Mouse (Mus musculus) spleen, postnatal 36 days (tissue): Measurements from ENCODE around the gene Trim41.
"Not testable (repeated sequence)": the region's sequence is repeated elsewhere in the genome, so short reads cannot be mapped to it uniquely, and the experiment has no call there.

Source experiments
- DNase-seq, 2 experiments: peaks; one replicate each; pipeline ENCODE4 v3.0.0; 2022; ENCODE audit warnings: low spot score in 2 of 2, mixed read lengths in 1 of 2

The Trim41 gene

DNA sequence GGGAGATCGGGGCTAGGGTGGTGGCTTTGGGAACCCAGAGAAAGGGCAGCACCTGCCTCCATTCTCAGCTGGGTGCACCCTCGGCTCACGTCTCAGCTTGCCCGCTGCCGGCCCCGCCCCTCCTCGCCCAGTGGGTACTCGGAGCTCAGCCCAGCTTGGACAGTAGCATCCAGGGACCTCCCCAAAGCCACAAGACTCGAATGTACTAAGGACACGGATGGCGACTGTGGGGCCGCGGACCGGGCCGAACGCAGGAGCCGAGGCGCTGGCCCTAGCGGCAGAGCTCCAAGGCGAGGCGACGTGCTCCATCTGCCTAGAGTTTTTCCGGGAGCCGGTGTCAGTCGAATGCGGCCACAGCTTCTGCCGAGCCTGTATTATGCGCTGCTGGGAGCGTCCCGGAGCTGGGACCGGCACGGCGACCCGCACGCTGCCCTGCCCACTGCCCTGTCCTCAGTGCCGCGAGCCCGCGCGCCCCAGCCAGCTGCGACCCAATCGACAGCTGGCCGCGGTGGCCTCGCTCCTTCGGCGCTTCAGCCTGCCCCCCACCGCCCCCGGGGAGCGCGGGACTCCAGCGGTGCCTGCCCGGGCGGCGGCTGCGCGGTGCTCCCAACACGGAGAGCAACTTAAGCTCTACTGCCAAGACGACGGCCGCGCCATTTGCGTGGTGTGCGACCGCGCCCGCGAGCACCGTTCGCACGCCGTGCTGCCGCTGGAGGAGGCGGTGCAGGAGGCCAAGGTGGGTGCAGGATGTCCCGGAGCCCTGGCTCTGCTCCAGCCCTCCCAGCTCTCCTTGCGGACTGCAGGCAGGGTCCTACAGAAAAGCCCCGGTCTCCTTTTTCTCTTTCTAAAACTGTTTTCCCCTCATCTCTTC, 20.4 kb upstream of the Trim41 start:
- peak; percentile 72 to 73 for DNase-seq

DNA sequence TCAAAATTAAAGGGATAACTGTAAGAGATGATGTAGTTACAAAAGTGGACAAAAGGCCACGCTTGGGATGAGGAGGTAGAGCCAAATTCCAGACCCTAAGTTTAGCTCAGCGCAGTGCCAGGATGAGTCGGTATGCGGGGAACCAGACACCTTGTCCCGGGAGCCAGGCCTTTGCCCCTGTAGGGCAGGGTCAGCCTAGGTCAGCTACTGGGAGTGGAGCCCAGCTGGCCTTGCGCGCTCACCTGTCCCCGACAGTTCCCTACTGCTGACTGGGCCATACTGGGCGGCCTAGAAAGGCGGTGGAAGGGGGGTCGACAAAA, 19.8 kb upstream of the Trim41 start:
- no peak for DNase-seq

DNA sequence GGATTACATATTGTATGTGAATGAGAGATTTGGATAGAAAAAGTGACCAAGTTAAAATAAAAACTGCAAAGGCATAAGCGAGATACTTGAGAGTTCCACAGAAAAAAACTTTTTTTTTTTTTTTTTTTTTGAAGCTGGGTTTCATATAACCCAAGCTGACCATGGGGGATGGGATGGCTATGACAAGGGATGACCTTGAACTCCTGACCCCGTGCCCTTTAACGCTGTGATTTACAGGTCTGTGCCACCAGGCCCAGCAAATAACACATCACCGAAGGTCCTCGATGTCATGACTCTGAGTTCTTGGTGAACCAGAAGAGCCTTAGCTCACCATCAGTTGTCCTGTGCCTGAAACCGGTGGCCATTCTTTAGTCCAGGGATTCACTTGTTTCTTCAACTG, 18.8 kb upstream of the Trim41 start:
- no peak for DNase-seq

- peak; percentile 88 to 90 for DNase-seq
These were observed 16.8 kb upstream of the Trim41 start for GRCm38 (mm10) chr11:48833731-48834639.

DNA sequence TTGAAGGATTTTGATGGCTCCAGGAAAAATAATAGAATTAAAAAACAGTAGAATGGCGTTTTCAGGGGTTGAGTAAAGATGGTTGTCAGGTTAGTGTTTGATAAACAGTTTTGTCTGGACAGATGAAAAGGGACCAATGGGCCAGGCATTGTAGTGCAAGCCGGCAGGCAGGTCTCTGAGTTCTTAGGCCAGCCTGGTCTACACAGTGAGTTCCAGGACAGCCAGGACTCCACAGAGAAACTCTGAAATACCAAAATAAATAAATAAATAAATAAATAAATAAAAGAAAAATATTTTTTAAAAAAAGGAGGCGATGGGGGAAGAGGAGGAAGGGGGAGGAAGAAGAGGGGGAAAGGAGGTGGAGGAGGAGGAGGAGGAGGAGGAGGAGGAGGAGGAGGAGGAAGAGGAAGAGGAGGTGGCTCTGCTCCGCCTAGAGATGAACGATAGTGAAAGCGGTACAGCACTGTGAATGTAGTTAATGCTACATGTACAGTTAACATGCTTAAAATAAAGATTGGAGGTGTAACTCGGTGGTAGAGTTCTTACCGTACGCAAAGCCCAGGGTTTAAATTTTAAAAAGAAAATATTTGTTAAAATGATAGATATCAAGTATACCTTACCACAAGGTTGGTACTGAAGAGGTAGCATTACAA, 16.1 kb upstream of the Trim41 start:
- DNase-seq: peak in 1 of 2 experiments; percentile 25

- no peak for DNase-seq
These were observed 14.1 kb upstream of the Trim41 start for GRCm38 (mm10) chr11:48831273-48831672.

DNA sequence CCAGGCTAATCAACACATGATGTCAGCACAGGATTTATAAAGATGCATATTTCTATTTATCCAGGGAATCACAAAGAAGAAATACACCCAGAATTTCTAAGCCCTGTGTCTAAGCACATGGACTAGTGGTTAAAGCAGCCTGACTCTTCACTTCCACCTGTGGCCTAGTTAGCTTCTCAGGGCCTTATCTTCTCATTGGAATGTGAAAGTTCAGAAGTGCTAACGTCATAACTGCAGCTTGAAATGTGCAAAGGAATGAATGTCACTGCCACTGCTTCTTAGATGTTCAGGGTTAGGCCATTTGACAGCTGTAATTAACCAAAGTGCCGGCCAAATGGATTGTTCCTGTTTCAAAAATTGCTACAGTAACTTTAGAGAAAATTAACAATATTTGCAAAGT, 13.1 kb upstream of the Trim41 start:
- DNase-seq: no peak

DNA sequence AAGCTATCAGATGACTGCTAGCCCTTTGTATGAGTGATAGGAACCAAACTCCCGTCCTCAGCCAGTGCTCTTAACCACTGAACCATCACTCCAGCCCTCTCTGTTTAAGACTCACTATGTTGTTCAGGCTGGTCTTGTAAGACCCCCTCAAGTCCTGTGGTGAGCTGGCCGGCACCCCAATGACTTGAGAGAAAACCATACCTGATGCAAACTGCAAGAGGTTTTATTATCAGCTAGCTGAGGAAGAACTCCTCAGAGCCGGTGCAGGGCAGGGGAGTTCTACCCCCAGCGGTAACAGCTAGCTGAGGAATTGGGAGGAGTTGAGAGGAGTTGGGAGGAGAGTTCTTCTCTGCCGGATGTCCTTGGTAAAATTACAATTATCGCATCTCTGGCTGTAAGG, 10.8 kb upstream of the Trim41 start:
- DNase-seq: no peak

GRCm38 (mm10) chr11:48826752-48827096, 9.6 kb upstream of the Trim41 start:
- DNase-seq: no peak

- not testable (repeated sequence) for DNase-seq
These were observed 9.0 kb upstream of the Trim41 start, which contains the start of the genes Trim7 and Gm12184 for GRCm38 (mm10) chr11:48825979-48826751. Gene Trim7, plus strand, starts transcription at chr11:48826140. Gene Gm12184, minus strand, starts transcription at chr11:48826655.

- no peak for DNase-seq
These were observed 7.2 kb upstream of the Trim41 start for GRCm38 (mm10) chr11:48824311-48824830.

GRCm38 (mm10) chr11:48823536-48823972, 6.4 kb upstream of the Trim41 start:
- DNase-seq: peak; percentile 66 to 75

GRCm38 (mm10) chr11:48822768-48823512, 5.8 kb upstream of the Trim41 start:
- DNase-seq: no peak

DNA sequence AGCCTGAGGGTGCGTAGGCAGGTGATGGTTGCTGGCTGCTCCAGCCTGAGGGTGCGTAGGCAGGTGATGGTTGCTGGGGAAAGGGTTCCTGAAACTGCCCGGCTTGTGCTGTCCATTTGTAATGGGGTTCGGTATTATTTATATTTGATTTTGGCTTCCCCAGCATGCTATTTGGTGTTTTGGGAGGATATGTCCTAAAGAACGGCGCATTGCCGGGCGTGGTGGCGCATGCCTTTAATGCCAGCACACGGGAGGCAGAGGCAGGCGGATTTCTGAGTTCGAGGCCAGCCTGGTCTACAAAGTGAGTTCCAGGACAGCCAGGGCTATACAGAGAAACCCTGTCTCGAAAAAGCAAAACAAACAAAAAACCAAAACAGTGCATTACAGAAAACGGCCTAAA, 4.1 kb upstream of the Trim41 start:
- not testable (repeated sequence) for DNase-seq

DNA sequence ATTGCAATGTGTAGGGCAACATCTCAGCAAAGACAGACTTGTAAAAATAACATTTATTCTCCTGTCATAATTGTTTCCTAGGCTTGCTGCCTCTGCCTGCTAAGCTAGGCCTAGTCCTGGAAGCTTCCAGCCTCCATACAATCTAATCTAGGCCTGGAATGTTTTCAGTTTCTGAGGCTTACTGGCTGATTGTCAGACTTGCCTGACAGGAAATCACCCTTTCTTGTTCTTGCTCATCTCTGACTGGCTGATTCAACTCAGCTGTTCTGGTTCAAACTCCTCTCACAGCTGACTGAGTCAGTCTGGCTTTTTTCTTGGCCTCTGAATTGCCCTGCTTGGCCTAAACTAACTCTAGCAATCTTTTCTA, 3.1 kb upstream of the Trim41 start:
- DNase-seq: no peak

DNA sequence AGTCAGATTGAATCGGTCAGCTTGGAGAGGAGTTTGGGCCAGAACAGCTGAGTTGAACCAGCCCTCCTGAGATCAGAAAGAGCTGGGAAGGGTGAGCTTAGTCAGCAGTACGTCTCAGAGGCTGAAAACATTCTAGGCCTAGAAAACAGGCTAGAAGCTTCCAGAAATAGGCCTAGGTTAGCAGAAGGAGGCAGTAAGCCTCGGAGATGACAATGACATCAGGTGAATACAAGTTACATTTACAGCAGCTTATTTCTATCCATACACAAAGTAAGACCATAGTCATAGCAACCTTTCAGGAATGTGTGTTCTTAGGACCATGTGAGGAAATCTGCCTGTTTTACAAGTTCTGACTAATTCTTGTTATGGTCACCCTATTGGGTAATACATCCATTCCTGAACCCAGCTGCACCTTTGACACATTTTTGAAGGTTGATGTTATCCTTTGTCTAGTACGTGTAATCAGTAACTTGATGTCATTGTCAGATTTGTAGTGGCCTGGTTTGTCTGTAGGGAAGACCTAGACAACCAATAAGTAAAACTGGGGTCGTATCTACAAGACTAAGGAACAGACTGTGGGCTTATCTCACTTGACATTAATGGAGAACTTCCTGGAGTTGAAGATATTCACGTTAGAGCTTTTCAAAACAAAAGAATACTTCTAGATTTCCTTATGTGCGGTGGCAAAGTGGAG, 2.6 kb upstream of the Trim41 start:
- no peak for DNase-seq

- DNase-seq: peak; percentile 80 to 89
These were observed 1.2 kb upstream of the Trim41 start for GRCm38 (mm10) chr11:48818346-48818745.

DNA sequence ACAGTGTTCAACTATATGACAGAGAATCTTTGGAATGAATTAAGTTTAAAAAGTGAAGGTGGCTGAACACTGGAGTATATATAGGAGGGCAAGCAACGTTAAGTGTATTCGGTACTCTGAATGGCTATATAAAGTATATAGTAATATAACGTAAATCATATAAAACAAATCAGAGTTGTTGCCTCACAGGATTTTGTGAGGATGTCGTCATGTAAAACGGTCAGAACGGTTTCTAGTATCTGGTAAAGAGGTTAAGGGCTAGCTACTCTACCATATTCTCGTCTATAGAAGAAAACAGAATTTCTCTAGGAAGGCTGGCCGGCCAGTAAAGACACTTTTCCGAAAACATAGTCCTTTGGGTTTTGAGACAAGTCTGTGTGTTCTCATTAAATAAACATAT, 641 bp upstream of the Trim41 start:
- DNase-seq: no peak

DNA sequence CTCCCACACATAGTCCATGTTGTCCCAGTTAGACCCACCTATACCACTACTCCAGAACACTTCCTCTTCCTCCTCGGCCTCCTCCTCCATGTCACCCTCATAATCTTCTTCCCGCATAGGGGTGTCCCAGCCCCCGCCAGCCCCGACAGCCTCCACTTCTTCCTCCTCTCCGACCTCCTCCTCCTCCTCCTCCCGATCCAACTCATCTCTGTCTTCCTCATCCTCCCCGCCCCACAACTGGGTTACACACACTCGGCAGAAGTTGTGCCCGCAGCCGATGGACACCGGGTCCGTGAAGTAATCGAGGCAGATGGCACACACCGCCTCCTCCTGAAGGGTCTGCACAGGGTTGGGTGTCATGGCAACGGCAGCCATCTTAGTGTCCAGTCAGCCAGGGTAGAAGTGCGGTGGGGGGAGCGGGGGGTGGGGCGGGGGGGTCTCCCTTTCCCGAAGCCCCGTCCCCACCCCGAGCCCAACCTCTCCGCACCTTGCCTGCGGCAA, 822 bp downstream of the Trim41 start:
- peak; percentile 27 to 56 for DNase-seq

DNA sequence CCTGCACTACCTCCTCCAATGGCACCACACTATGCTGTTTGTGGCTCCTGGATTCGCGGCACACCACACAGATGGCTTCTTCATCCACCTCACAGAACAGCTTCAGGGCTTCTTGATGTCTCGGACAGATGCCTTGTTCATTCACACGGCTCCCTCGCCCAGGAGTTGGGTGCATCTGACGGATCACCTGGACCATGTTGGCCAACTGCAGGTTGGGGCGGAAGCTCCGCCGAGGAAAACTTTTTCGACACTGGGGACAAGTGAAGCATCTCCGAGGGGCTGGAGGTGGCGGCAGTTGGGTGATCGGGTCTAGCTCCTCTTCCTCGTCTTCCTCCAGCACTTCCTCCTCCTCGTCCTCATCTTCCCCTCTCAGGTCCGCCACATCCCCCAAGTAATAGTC, 1.3 kb downstream of the Trim41 start:
- DNase-seq: no peak
